Mouse (Mus musculus): ENCODE results near the gene Fhit. TPM values are rescaled to one million over a fixed set of nuclear protein-coding genes. Genes with fewer than 3 reads are reported as not detected.

Gene Fhit
- polyA plus RNA-seq, 1 experiment from 2014 or later: 3.3 TPM

GRCm38 (mm10) chr14:10122176-10122575 lies 1039.7 kb downstream of the Fhit start:
- H3K36me3 ChIP-seq (replicated peaks): no peaks in the 10 kb centered on the region
- no peak overlapping the region for H3K27ac ChIP-seq (replicated peaks)
- H3K4me3 ChIP-seq: no peak overlapping the region
- no peaks in the 10 kb centered on the region for H3K27me3 ChIP-seq (replicated peaks; ENCODE audit: low read depth, poor library complexity, severe bottlenecking)
- no peaks in the 10 kb centered on the region for H3K9me3 ChIP-seq
- 85% methylated on average over 4 of the region's 4 CpGs for WGBS
- H3K4me1 ChIP-seq: no peaks in the 10 kb centered on the region
- no peak for DNase-seq (ENCODE audit: low spot score)

GRCm38 (mm10) chr14:10096236-10096635 lies 1065.6 kb downstream of the Fhit start:
- WGBS: 96% methylated on average over 2 of the region's 2 CpGs
- Histone ChIP-seq H3K27ac (replicated peaks) (no peak overlapping the region), H3K4me3 (no peak overlapping the region), H3K36me3 (replicated peaks) (no peaks in the 10 kb centered on the region), H3K4me1 (no peaks in the 10 kb centered on the region), H3K9me3 (no peaks in the 10 kb centered on the region), H3K27me3 (replicated peaks; ENCODE audit: low read depth, poor library complexity, severe bottlenecking) (no peaks in the 10 kb centered on the region)
- no peak for DNase-seq (ENCODE audit: low spot score)

DNA sequence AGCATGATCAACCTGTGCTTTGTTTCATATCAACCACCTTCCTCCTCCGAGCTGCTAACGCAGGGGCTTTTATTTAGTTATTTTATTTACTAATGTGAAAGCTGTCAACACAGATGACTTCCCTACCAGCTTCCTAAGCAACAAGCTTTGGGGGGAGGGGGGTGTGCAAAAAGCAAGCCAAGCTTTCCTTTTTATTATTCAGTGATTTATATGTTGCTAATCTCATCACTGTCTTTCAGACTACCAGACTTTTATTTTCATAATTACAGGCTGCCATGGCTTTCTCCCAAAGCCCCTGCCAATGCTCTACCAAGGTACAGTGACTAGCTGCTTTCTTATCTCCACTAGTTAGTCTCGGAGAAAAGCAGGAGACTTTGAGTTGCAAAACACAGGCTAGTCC lies 1082.8 kb downstream of the Fhit start:
- Histone ChIP-seq H3K27ac (replicated peaks) (no peak overlapping the region), H3K36me3 (replicated peaks) (no peaks in the 10 kb centered on the region), H3K4me3 (no peak overlapping the region), H3K4me1 (no peaks in the 10 kb centered on the region), H3K27me3 (replicated peaks; ENCODE audit: low read depth, poor library complexity, severe bottlenecking) (no peaks in the 10 kb centered on the region), H3K9me3 (no peaks in the 10 kb centered on the region)
- WGBS: 84% methylated on average over 3 of the region's 3 CpGs
- no peak for DNase-seq (ENCODE audit: low spot score)

GRCm38 (mm10) chr14:10049947-10050346 lies 1111.9 kb downstream of the Fhit start:
- no peak for DNase-seq (ENCODE audit: low spot score)
- H3K27me3 ChIP-seq (replicated peaks; ENCODE audit: low read depth, poor library complexity, severe bottlenecking): no peaks in the 10 kb centered on the region
- peaks cover 22% of the 10 kb centered on the region for H3K4me1 ChIP-seq
- H3K9me3 ChIP-seq: 0 out of 2 replicates have a peak, but pooled peaks cover 2% of the 10 kb centered on the region
- H3K27ac ChIP-seq (replicated peaks): no peak overlapping the region
- 78% methylated on average over 3 of the region's 3 CpGs for WGBS
- H3K36me3 ChIP-seq (replicated peaks): no peaks in the 10 kb centered on the region
- no peak overlapping the region for H3K4me3 ChIP-seq

GRCm38 (mm10) chr14:10047123-10047783 lies 1114.6 kb downstream of the Fhit start:
- Histone ChIP-seq H3K4me3 (no peak overlapping the region), H3K4me1 (peaks cover 22% of the 10 kb centered on the region), H3K27ac (replicated peaks) (peak overlapping the region; percentile 62; the same call in 1 of the 2 replicates), H3K27me3 (replicated peaks; ENCODE audit: low read depth, poor library complexity, severe bottlenecking) (no peaks in the 10 kb centered on the region), H3K36me3 (replicated peaks) (no peaks in the 10 kb centered on the region), H3K9me3 (0 out of 2 replicates have a peak, but pooled peaks cover 2% of the 10 kb centered on the region)
- WGBS: 87% methylated on average over 2 of the region's 2 CpGs
- no peak for DNase-seq (ENCODE audit: low spot score)

DNA sequence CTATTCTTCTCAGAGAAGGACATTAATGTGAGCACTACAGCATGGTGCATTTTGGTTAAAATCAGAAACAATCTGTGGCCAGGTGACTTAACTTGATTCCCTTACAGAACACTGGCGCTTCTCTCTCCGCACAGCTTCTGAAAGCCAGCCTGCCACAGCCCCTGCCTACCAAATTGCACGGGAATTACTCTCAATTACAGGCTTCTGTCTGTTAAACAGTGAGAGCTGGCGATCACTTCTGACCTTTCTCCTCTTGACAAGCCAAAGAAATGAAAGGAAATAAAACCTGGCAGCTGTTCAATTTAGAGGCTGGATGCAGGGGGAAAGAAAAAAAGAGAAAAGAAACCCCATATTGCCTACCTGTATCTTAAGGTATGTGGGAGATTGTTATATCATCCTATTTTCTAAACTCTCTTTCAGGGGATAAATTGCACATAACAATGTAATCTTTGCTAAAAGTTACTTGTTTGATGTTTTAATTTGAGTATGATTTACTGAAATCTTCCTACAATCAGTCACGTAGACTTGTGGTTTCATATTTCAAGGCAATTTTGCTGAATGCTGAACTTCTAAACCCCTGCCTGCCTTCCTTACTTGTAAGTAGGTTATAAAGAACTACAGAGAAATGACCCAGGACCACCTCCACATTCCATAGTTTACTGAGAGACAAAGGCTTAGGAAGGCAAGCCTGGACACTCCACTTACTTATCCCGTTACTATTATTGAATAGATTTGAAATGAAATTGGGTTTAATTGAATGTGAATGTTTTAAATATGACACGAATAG lies 1115.3 kb downstream of the Fhit start:
- no peaks in the 10 kb centered on the region for H3K27me3 ChIP-seq (replicated peaks; ENCODE audit: low read depth, poor library complexity, severe bottlenecking)
- DNase-seq (ENCODE audit: low spot score): peak; percentile 69
- 0 out of 2 replicates have a peak, but pooled peaks cover 2% of the 10 kb centered on the region for H3K9me3 ChIP-seq
- no peaks in the 10 kb centered on the region for H3K36me3 ChIP-seq (replicated peaks)
- 17% methylated on average over 7 of the region's 7 CpGs for WGBS
- peaks cover 22% of the 10 kb centered on the region for H3K4me1 ChIP-seq
- H3K27ac ChIP-seq (replicated peaks): peak overlapping the region; percentile 67; the same call in 1 of the 2 replicates
- H3K4me3 ChIP-seq: no peak overlapping the region

DNA sequence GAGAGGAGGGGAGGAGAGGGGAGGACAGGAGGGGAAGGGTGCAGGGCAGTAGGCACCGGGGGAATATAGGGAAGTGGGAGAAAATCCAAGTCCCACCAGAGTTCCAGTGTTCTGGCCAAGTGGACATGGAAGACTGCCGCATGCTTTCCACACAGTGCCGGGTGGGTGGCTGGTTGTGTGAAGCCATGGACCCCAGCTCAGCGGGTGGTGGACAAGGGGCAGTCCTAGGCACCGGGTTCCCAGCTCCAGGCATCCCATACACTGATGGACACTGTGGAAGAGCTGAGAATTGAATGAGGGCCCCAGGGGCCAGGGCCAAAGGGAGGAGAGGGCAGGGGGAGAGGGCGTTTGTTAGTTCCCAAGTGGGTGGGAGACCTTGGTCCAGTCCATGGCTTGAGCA lies 1123.8 kb downstream of the Fhit start:
- Histone ChIP-seq H3K4me3 (no peak overlapping the region), H3K27me3 (replicated peaks; ENCODE audit: low read depth, poor library complexity, severe bottlenecking) (peaks cover 37% of the 10 kb centered on the region)

GRCm38 (mm10) chr14:10036685-10037215 lies 1125.1 kb downstream of the Fhit start:
- Histone ChIP-seq H3K4me3 (no peak overlapping the region), H3K9me3 (no peaks in the 10 kb centered on the region), H3K4me1 (peaks cover 12% of the 10 kb centered on the region), H3K36me3 (replicated peaks) (no peaks in the 10 kb centered on the region), H3K27me3 (replicated peaks; ENCODE audit: low read depth, poor library complexity, severe bottlenecking) (peaks cover 37% of the 10 kb centered on the region), H3K27ac (replicated peaks) (no peak overlapping the region)
- no peak for DNase-seq (ENCODE audit: low spot score)
- WGBS: 72% methylated on average over 2 of the region's 2 CpGs

More for the DNA sequence above, 1123.8 kb downstream of the Fhit start:
- no peaks in the 10 kb centered on the region for H3K9me3 ChIP-seq
- H3K4me1 ChIP-seq: peaks cover 12% of the 10 kb centered on the region
- no peak for DNase-seq (ENCODE audit: low spot score)
- WGBS: 84% methylated on average over 6 of the region's 6 CpGs
- H3K27ac ChIP-seq (replicated peaks): no peak overlapping the region
- H3K36me3 ChIP-seq (replicated peaks): no peaks in the 10 kb centered on the region

DNA sequence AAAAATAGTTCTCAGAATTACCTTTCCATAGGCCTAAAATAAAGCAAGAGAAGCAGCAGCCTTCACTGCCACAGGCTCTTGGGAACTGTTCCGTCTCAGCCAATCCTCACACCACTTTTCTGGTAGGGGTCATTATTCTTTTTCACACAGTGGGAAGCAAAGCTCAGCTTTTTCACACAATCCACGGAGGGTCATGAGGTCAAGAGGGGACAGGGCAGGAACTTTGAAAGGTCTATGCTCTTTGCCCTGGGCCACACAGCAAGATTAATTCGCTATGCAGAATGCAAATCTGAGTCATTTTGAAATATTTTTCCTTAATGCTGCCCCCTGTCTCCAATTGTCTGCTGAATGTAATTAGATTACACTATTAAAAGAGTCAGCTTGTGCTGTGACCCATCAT lies 1126.2 kb downstream of the Fhit start:
- Histone ChIP-seq H3K9me3 (no peaks in the 10 kb centered on the region), H3K4me1 (peaks cover 12% of the 10 kb centered on the region), H3K4me3 (no peak overlapping the region), H3K36me3 (replicated peaks) (no peaks in the 10 kb centered on the region), H3K27ac (replicated peaks) (peak overlapping the region; percentile 44; the same call in 1 of the 2 replicates), H3K27me3 (replicated peaks; ENCODE audit: low read depth, poor library complexity, severe bottlenecking) (peaks cover 36% of the 10 kb centered on the region)
- WGBS: 19% methylated on average over 3 of the region's 3 CpGs
- DNase-seq (ENCODE audit: low spot score): no peak

- Histone ChIP-seq H3K27ac (replicated peaks) (peak overlapping the region; percentile 44; the same call in 1 of the 2 replicates), H3K27me3 (replicated peaks; ENCODE audit: low read depth, poor library complexity, severe bottlenecking) (peaks cover 32% of the 10 kb centered on the region), H3K4me3 (no peak overlapping the region), H3K9me3 (no peaks in the 10 kb centered on the region), H3K4me1 (peaks cover 12% of the 10 kb centered on the region), H3K36me3 (replicated peaks) (no peaks in the 10 kb centered on the region)
- WGBS: 21% methylated on average over 2 of the region's 2 CpGs
- DNase-seq (ENCODE audit: low spot score): no peak
Measured at GRCm38 (mm10) chr14:10035270-10035669, 1126.6 kb downstream of the Fhit start.

- Histone ChIP-seq H3K27ac (replicated peaks) (no peak overlapping the region), H3K27me3 (replicated peaks; ENCODE audit: low read depth, poor library complexity, severe bottlenecking) (no peaks in the 10 kb centered on the region), H3K4me3 (no peak overlapping the region), H3K4me1 (no peaks in the 10 kb centered on the region), H3K36me3 (replicated peaks) (no peaks in the 10 kb centered on the region), H3K9me3 (no peaks in the 10 kb centered on the region)
- no peak for DNase-seq (ENCODE audit: low spot score)
- WGBS: 93% methylated on average over 2 of the region's 2 CpGs
Measured at GRCm38 (mm10) chr14:10023382-10023781, 1138.5 kb downstream of the Fhit start.

GRCm38 (mm10) chr14:10022304-10022703 lies 1139.5 kb downstream of the Fhit start:
- H3K27ac ChIP-seq (replicated peaks): no peak overlapping the region

More at GRCm38 (mm10) chr14:10022304-10022703, 1139.5 kb downstream of the Fhit start:
- no peak for DNase-seq (ENCODE audit: low spot score)
- Histone ChIP-seq H3K4me1 (no peaks in the 10 kb centered on the region), H3K36me3 (replicated peaks) (no peaks in the 10 kb centered on the region), H3K27me3 (replicated peaks; ENCODE audit: low read depth, poor library complexity, severe bottlenecking) (no peaks in the 10 kb centered on the region), H3K4me3 (no peak overlapping the region), H3K9me3 (no peaks in the 10 kb centered on the region)
- WGBS: 77% methylated on average over 2 of the region's 2 CpGs
